9 mouse cellular contexts compared by ENCODE assay signal in genomic region chr4:95897236-95897874, GRCm38 (mm10).
DNase-seq lines count a peak whose midpoint lies in the region; ATAC-seq lines count a peak whose summit lies in the region.
"Had no signal": no experiment of that assay in that cellular context is flagged by ENCODE, and none has a peak within 500 bp of the region (broad histone marks: within the 10 kb centered on the region; RNA-seq: fewer than 3 reads in every experiment).

No protein-coding gene starts in this region.

- H3K36me3 ChIP-seq in hindbrain, embryonic 11.5 days (ENCODE audit: control insufficient read depth, insufficient read depth, low read length): no peaks in the 10 kb centered on the region
- H3K36me3 ChIP-seq in hindbrain, embryonic 12.5 days: no peaks in the 10 kb centered on the region
- H3K36me3 ChIP-seq in forebrain, embryonic 16.5 days (ENCODE audit: control insufficient read depth, insufficient read depth): no peaks in the 10 kb centered on the region
- no peaks in the 10 kb centered on the region for H3K36me3 ChIP-seq in limb, embryonic 11.5 days (ENCODE audit: control insufficient read depth, insufficient read depth, low read length)
- H3K36me3 ChIP-seq: midbrain, embryonic 12.5 days had no signal

- H3K4me1 ChIP-seq in hindbrain, embryonic 11.5 days (replicated peaks; ENCODE audit: control insufficient read depth, insufficient read depth, low read length): no peaks in the 10 kb centered on the region
- H3K4me1 ChIP-seq in hindbrain, embryonic 12.5 days: peaks cover 26% of the 10 kb centered on the region
- H3K4me1 ChIP-seq in forebrain, embryonic 16.5 days (replicated peaks; ENCODE audit: control insufficient read depth, insufficient read depth, low read length): peaks cover 8% of the 10 kb centered on the region
- peaks cover 25% of the 10 kb centered on the region for H3K4me1 ChIP-seq in limb, embryonic 11.5 days (ENCODE audit: control insufficient read depth, insufficient read depth, low read length)

- no peaks in the 10 kb centered on the region for H3K9me3 ChIP-seq in hindbrain, embryonic 11.5 days (ENCODE audit: control insufficient read depth, low read length)
- H3K9me3 ChIP-seq in hindbrain, embryonic 12.5 days (replicated peaks): no peaks in the 10 kb centered on the region
- H3K9me3 ChIP-seq in forebrain, embryonic 16.5 days (ENCODE audit: control insufficient read depth, low read length): no peaks in the 10 kb centered on the region
- H3K9me3 ChIP-seq in limb, embryonic 11.5 days (ENCODE audit: control insufficient read depth, low read length): no peaks in the 10 kb centered on the region
- H3K9me3 ChIP-seq: midbrain, embryonic 12.5 days had no signal

- H3K9ac ChIP-seq in hindbrain, embryonic 11.5 days (ENCODE audit: low read depth, low read length): no peak overlapping the region
- no peak overlapping the region for H3K9ac ChIP-seq in hindbrain, embryonic 12.5 days
- no peak overlapping the region for H3K9ac ChIP-seq in forebrain, embryonic 16.5 days (replicated peaks; ENCODE audit: low read depth, low read length)
- no peak overlapping the region for H3K9ac ChIP-seq in limb, embryonic 11.5 days (ENCODE audit: low read length)
- H3K9ac ChIP-seq: midbrain, embryonic 12.5 days had no signal

- no peak overlapping the region for H3K4me2 ChIP-seq in hindbrain, embryonic 11.5 days (replicated peaks; ENCODE audit: low read depth, low read length)
- H3K4me2 ChIP-seq in hindbrain, embryonic 12.5 days (replicated peaks): no peak overlapping the region
- H3K4me2 ChIP-seq in forebrain, embryonic 16.5 days (ENCODE audit: low read length): no peak overlapping the region
- no peak overlapping the region for H3K4me2 ChIP-seq in limb, embryonic 11.5 days (ENCODE audit: low read depth, severe bottlenecking)
- H3K4me2 ChIP-seq: midbrain, embryonic 12.5 days had no signal

- 0 out of 2 replicates have a peak overlapping the region, but pooled peaks have one; percentile 20 for H3K27ac ChIP-seq in hindbrain, embryonic 11.5 days (ENCODE audit: low read depth, low read length)
- no peak overlapping the region for H3K27ac ChIP-seq in hindbrain, embryonic 12.5 days
- no peak overlapping the region for H3K27ac ChIP-seq in forebrain, embryonic 16.5 days (ENCODE audit: low read length)
- peak overlapping the region; percentile 50; the same call in 1 of the 2 replicates for H3K27ac ChIP-seq in limb, embryonic 11.5 days (replicated peaks; ENCODE audit: low read depth, low read length)
- H3K27ac ChIP-seq: midbrain, embryonic 12.5 days had no signal

- WGBS in hindbrain, embryonic 11.5 days: 81% methylated on average over 7 of the region's 7 CpGs
- WGBS in hindbrain, embryonic 12.5 days: 67% methylated on average over 7 of the region's 7 CpGs
- WGBS in forebrain, embryonic 16.5 days: 42% methylated on average over 7 of the region's 7 CpGs
- 56% methylated on average over 7 of the region's 7 CpGs for WGBS in limb, embryonic 11.5 days

- no peak for DNase-seq in hindbrain, embryonic 11.5 days (ENCODE audit: low spot score)
- no peak for DNase-seq in limb, embryonic 11.5 days (ENCODE audit: low spot score)
- peak; percentile 55 to 75 for DNase-seq in right cerebral cortex, postnatal 10 days (ENCODE audit: low spot score in 2 of 2)
- no peak for DNase-seq in kidney, adult 18-20 months

- H3K27me3 ChIP-seq in hindbrain, embryonic 11.5 days (ENCODE audit: control insufficient read depth, insufficient read depth, low read length): no peaks in the 10 kb centered on the region
- H3K27me3 ChIP-seq in hindbrain, embryonic 12.5 days: no peaks in the 10 kb centered on the region
- H3K27me3 ChIP-seq in forebrain, embryonic 16.5 days (replicated peaks; ENCODE audit: control insufficient read depth, insufficient read depth, low read length): no peaks in the 10 kb centered on the region
- no peaks in the 10 kb centered on the region for H3K27me3 ChIP-seq in limb, embryonic 11.5 days (ENCODE audit: control insufficient read depth, insufficient read depth, low read length)
- H3K27me3 ChIP-seq: midbrain, embryonic 12.5 days had no signal

- no peak overlapping the region for H3K4me3 ChIP-seq in hindbrain, embryonic 11.5 days (ENCODE audit: low read depth, low read length)
- H3K4me3 ChIP-seq in hindbrain, embryonic 12.5 days: no peak overlapping the region
- no peak overlapping the region for H3K4me3 ChIP-seq in forebrain, embryonic 16.5 days (replicated peaks; ENCODE audit: low read length)
- H3K4me3 ChIP-seq in limb, embryonic 11.5 days (ENCODE audit: low read depth, low read length): no peak overlapping the region
- H3K4me3 ChIP-seq: midbrain, embryonic 12.5 days had no signal

- no peak for ATAC-seq in hindbrain, embryonic 11.5 days (ENCODE audit: low FRiP score)
- no peak for ATAC-seq in hindbrain, embryonic 12.5 days (ENCODE audit: low FRiP score)
- ATAC-seq in forebrain, embryonic 16.5 days: peak; percentile 77
- no peak; the same call in 1 of the 2 replicates for ATAC-seq in limb, embryonic 11.5 days (ENCODE audit: insufficient number of reproducible peaks, low FRiP score, low TSS enrichment, low read depth)
- no peak for ATAC-seq in granulocyte monocyte progenitor cell, adult 5-6 weeks (replicated peaks; ENCODE audit: poor library complexity, severe bottlenecking)
- ATAC-seq in megakaryocyte progenitor cell, adult 5-6 weeks (replicated peaks; ENCODE audit: poor library complexity): no peak

Comparison
In these comparisons a context has a peak if more than half of its experiments do, and no peak if none do; other contexts are left out.
1. H3K27ac ChIP-seq: peak in hindbrain, embryonic 11.5 days (single experiment) and limb, embryonic 11.5 days (single experiment); none in hindbrain, embryonic 12.5 days (single experiment) and forebrain, embryonic 16.5 days (single experiment).
2. DNase-seq: peak in right cerebral cortex, postnatal 10 days (2 of 2); none in hindbrain, embryonic 11.5 days (single experiment), limb, embryonic 11.5 days (single experiment) and kidney, adult 18-20 months (single experiment).